ENCODE assay signal across 11 mouse cellular contexts in genomic region chr1:193750929-193751328, GRCm38 (mm10).
A peak's percentile ranks its signal among the peaks of the same experiment; 100 is the strongest.
DNase-seq lines count a peak whose midpoint lies in the region.
"Had no signal": no experiment of that assay in that cellular context is flagged by ENCODE, and none has a peak within 500 bp of the region (broad histone marks: within the 10 kb centered on the region; RNA-seq: fewer than 3 reads in every experiment).

No protein-coding gene starts in this region.

- intact Hi-C loops in left cerebral cortex, postnatal 4 days (cut with DNase I): no loop called here
- intact Hi-C loops in left cerebral cortex, postnatal 10 days (cut with DNase I): no loop called here

- DNase-seq in left cerebral cortex, postnatal 4 days: peak; percentile 16
- no peak for DNase-seq in left cerebral cortex, postnatal 10 days (ENCODE audit: extremely low spot score in 1 of 2, low spot score in 2 of 2)
- peak; percentile 43 for DNase-seq in Muller cell, postnatal 12 days (ENCODE audit: inconsistent ontology term)
- peak; percentile 40 for DNase-seq in cerebellum, adult 11-12 months
- DNase-seq in fat pad, adult 2 months (ENCODE audit: extremely low read depth, low read depth, low spot score): peak; percentile 26
- no peak for DNase-seq in adrenal gland, postnatal 25 days
- no peak for DNase-seq in lung, postnatal 10 days
- DNase-seq: adrenal gland, adult 8-10 months; gastrocnemius, postnatal 36 days; heart, postnatal 10 days; spleen, adult 18-20 months had no signal

Comparison
In these comparisons a context has a peak if more than half of its experiments do, and no peak if none do; other contexts are left out.
1. DNase-seq: peak in left cerebral cortex, postnatal 4 days (single experiment), Muller cell, postnatal 12 days (single experiment), cerebellum, adult 11-12 months (single experiment) and fat pad, adult 2 months (single experiment); none in left cerebral cortex, postnatal 10 days (0 of 2), adrenal gland, postnatal 25 days (single experiment) and lung, postnatal 10 days (single experiment).